Mouse (Mus musculus) cerebellum, postnatal 14 days (tissue): ENCODE results near the gene Atf3.

Experiments used
- DNase-seq, 2 experiments: peaks; one replicate each; pipeline ENCODE4 v3.0.0; 2021; ENCODE audit warnings: mixed read lengths in 2 of 2

Atf3 gene

DNA sequence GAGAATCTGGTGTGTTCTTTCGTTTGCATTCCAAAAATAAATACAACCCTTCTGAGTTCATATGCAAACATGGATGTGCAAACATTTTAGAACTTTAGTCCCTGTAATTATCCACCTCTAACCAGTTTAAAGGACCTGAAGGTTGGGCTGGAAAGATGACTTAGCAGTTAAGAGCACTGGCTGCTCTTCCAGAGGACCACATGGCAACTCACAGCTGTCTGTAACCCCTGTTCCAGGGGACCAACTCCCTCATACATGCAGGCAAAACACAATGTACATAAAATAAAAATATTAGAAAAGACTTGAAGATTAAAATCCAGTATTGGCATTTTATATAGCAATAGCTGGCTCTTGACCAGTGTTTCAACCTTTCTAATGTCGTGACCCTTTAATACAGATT, 7.9 kb upstream of the Atf3 start:
- DNase-seq = no peak

DNA sequence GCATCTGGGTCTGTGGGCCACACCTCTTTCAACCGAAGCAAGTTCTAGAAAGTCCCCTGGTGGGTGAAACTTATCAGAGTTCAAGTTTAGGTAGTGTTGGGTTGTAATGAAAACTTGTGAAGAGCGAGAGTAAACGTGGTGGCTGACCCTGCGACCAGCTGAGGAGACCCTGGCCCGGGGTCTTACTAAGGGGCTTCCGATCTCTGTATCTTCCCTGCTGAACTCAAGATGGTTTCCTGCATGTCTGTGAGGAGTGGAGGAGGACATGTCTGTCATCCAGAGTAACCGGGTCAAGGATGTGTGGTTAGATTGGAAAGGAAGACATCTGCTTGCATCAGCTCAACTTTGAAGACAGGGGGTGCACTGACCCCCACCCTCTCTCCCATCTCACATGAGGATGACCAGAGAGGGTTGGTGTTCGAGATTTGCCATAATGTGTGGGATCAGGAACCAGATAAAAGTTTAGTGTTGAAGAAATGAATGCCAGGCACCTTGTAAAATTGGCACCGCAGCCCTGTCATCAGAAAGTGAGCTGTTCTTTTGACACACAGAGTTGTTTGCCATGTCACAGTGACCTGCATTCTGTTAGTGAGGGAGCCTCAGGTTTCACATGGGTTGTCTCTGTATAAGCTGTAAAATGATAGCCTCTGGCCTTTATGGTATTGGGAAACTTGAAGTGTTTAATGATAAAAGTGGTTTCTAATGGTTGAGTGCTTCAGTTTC, 7.3 kb upstream of the Atf3 start:
- DNase-seq = peak; percentile 5 to 6

DNA sequence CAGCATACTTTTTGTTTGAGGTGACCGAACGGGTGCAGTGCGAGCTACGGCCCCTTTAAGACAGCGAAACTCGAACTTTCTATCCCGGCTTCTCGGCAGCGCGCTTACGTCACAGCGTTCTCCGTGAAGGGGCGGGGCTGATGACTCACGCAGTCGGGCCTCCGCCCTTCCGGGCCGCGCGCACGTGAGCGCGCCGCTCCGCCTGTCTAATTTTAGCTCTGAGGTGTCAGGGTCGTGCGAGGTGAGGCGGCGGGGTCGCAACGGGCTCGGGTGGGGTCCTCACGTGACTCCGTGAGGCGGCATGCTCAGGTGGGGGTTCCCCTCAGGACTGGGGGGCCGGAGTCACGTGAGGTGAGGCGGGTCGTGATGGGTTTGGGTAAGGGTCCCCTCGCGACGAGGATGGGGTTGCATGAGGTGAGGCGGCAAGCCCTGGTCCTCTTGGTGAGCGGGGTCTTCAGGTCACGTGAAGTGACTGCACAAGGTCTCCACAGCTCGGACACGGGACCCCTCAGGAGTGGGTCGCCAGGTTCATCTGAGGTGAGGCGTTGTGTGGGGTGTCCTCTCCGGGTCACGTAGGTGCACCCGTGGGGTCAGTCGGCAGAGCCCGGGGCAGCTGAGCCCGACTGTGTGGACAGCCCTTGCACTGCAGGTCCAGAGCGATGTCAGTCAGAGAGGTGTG, 6.6 kb upstream of the Atf3 start:
- peak; percentile 96 to 97 for DNase-seq

DNA sequence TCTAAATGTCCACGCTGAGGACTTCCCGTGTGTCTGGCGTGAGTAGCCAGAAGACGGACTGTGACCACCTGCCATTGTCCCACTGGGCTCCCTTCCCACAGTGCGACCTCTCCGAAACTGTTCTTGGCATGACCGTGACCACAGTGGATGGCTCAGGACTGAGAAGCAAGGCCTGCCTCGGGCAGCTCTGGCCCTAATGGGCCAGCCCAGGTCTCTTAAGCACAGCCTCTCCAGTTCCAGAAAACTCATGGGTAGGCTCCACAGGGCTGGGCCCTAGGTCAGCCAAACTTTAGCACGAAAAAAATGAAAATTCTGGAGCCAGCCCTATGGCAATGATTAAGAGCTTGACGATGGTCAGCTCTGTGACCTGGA, 6.1 kb upstream of the Atf3 start:
- peak in 1 of 2 experiments; percentile 62 for DNase-seq

DNA sequence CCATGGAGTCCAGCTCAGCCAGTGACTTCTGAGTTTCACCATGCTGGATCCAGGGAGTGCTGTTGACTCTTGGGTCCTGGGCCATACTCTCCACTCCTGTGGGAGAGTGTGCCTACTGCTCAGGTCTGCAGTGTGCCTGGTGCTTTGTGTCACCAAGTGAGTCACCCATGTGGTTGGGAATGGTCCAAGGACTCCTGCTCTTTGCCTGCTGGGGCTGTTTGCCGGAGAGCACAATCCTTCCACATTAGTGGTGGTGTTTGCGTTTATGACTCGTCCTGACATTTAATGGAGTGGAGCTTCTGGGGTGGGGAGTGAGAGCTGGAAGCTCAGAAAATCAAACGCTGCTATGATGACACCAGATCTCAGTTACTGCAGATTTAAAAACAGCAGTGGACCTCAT, 4.2 kb upstream of the Atf3 start:
- no peak for DNase-seq

DNA sequence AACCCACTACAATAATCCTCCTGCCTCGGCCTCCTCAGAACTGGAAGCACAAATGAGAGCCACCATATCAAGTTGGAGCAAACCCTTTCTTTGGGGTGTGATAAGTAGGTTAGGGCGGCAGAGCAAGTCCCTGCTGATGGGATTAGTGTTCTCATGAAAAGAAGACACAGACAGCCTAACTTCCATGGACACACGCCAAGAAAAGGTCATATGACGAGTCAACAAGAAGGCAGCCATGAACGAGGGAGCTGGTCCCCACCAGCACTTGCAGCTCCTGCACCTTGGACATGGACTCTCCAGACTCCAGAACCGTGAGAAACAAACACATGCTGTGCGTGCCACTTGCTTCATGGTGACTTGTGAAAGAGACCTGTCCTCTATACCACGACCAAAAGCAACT, 2.7 kb upstream of the Atf3 start:
- peak in 1 of 2 experiments; percentile 6 for DNase-seq

DNA sequence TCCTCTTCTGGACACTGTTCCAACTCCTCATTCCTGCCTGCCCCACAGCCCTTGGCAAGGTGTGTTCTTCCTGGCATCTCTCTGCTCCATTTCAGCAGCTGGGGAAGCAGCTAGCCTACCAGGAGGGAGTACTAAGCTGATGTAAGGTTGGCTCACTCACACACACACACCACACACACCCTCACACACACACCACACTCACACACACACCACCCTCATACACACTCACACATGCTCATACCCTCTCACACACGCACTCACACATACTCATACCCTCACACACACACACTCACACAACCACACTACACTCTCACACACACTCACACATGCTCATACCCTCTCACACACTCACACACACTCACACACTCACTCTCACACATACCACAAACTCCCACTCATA, 1.9 kb upstream of the Atf3 start:
- no peak for DNase-seq

DNA sequence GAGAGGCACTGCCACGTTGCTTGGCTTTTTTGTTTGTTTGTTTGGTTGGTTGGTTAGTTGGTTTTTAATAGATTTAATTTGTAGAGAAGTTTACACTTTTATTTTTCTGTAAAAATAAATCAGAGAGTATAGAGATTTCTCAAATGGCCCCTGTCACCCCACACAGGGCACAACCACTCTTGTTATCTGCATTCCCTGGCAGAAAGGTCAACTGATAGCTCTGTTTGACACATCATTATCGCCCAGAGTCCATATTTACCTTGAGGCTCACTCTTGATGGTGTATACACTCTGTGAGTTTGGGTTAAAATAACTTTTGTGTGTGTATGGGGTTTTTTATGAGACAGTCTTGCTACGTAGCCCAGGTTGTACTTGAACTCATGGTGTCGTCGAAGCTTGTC, 744 bp upstream of the Atf3 start:
- no peak for DNase-seq

DNA sequence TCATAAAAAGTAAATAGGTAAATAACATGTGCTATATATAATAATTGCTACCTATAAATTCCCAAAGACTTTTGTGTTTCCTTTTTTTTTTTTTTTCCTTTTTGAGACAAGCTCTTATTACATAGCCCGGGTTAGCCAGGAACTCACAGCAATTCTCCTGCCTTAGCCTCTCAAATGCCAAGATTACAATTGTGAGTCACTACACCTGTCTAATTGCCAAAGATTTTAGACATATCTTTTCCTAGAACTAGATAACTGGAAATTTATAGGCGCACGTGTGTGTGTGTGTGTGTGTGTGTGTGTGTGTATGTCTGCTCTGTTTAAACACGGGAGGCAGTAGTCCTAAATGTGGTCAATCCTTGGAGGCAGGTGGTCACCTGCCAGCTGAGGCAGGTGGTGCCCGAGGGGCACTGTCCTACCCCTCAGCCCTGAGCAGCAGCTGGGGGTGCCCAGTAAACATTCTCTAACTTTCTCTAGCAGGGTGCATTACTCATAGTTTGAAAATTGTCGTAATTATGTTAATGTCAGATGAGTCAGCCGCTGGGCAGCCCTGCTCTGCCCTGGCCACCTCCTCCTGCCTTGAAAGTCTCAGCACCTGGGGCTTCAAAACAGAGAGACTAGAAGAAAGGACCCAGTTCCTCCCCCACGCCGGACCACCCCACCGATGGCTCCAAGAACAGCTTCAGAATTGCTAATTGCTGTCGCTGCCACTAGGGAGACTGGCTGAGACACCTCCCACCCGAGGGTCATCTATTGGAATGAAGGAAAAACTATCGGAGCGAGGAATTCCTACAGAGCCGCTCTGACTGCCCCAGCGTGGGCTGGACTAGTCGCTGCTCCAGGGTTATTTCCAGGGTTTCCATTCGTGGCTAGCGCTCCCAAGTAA, 1.8 kb downstream of the Atf3 start:
- no peak for DNase-seq

DNA sequence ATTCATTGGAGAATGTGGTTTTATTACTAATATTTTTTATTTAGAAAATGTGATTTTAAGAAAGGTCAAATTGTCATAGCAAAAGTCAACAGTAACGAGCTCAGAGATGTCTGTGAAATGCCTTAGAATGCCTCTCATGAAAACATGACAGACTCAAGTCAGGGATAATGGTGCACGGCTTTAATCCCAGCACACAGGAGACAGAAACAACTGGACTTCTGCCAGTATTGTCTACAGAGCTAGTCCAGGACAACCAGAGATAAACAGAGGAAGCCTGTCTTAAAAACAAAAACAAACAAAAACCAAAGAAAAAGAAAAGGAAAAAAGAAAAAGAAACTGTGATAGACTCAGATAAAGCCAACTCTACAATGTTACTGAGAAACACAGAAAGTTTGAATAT, 6.7 kb downstream of the Atf3 start:
- no peak for DNase-seq

DNA sequence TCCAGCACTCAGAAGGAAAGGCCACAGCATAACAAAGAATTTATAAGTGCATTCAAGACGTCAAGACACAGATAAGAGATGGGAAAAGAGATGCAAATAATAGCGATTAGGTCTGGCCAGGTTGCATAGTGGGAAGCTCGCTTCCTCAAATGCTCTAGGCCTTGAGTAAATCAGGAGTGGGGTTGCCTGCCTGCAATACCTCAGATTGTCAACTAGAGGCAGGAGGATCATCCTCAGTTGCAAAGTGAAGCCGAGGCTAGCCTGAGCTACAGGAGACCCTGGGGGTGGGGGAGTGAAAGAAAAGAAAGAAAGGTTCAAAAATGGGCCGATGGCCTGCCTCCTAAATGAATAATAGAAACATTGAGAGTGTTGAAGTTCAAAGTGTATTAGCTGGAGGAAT, 12.0 kb downstream of the Atf3 start:
- no peak for DNase-seq

DNA sequence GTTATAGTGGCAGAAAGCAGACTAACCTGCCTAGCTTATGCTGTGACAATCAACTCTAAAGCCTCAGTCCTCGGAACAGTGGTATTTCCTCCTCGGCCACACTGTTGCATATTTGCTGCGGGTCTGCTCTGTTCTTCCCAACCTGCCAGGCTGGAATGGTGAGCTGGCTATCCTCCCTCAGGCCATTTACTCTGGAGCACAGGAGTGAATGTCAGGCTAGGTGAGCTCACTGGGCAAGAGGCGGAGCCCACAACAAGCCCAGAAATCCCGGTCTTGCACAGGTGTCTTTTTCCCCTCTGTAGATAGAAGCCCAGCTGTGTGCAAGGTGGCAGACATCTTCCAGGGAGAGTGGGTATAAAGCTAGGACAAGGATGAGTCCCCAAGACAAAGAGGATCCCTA, 13.0 kb downstream of the Atf3 start:
- DNase-seq = no peak

DNA sequence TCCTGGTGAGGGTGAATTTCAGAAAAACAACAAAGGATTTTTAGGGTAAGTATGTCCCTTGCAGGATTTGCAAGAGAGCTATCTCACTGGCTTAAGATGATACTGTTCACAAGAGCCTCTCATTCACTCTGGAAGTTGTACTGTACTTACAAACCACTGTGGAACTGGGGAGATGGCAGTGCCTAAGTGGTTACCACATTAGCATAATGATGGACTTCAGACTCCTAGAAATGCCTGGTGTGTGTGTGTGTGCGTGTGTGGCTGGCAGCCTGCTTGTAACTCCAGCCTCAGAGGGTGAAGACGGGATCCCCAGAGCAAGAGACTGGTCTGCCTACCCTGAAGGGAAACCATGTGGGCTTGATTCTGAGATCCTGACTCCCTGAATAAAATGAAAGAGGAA, 14.3 kb downstream of the Atf3 start:
- no peak for DNase-seq

DNA sequence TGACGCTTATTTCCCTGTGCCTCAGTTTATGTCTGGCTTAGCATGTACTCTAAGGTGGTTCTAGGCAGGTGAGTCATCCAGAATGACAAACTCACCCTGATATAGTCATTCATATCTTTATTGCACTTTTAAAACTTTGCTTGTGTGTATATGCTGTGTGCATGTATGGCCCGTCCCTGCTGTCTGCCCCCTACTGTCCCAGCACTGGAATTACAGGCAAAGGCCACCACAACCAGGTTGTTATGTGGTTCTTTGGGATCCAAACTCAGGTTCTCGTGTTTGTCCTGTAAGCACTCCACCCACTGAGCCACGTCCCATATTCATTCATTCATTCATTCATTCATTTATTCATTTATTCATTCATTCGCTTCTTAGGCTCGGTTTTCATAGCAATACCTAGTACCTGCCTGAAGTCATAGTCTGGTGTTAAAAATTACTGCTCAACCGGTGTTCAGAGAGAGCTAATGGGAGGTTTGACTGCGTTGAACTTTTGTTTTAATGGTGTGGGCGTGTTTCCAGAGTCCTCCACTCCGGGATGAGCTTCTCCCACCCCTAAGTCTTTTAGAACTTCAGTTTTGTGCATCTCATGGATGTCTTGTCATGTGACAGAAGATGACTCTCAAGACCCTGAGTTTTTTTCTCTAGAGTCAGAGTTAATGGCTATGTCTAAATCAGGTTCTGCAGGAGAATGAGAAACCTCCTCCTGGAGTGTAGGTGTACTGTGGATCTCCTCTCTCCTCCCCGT, 15.5 kb downstream of the Atf3 start:
- DNase-seq = no peak

DNA sequence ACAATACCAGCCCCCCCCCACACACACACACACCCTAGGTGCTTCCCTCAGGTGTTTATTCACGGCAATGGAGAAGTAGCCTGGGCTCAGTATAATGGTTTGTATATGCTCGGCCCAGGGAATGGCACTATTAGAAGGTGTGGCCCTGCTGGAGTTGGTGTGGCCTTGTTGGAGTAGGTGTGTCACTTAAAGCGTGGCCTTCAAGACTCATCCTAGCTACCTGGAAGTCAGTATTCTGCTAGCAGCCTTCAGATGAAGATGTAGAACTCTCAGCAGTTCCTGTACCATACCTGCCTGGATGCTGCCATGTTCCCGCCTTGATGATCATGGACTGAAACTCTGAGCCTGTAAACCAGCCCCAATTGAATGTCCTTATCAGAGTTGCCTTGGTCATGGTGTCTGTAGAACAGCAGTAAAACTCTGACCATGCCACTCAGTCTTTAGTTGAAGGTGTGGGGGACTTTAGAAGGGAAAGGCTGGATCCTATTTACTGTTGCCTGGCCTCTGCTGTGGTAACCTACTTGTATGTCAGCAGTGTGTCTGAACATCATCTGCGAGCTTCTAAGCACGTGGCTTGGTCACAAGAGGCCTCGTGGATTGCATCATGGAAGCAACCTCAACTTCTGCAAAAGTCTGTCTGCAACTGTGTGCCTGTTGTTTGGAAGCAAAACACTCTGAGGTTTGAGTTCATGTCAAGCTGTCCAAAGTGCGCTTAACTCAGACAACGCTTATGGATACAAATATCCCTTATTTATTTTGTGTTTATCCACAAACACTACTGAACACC, 16.8 kb downstream of the Atf3 start:
- DNase-seq = no peak

DNA sequence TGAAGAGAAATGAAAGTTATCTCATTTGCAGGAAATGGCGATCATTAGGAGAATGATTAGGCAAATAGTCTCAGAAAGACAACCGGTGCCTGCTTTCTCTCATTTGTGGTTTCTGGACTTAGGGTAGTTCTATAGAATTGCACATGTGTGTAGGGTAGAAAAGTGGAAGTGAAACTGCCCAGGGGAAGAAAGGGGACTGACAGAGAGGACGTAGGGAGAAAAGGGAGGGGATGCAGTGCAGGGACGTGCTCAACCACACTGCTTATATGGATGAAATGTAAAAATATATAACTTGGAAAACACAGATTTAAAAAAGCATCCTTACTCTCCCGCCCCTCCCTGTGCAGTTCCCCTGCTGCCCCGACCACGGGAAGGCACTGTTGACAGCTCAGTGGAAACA, 19.9 kb downstream of the Atf3 start:
- no peak for DNase-seq

DNA sequence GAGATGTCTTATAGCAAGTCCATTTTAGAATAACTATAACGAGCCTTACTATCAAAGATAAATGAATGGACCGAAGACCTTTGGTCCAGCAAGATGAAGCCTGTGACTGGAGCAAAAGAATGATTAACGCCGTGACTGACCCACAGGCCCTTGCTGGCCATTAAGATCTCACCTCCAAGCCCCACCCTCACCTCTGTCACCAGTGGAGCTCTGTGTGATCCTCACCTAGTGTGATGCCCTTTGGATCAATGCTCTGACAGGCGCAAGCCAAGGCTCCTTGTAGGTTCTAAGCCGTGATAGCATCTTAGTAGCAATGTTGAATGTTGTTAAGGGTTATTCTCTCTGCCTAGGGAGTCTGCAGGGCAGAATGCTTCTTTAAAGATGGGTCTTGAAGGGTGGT, 21.8 kb downstream of the Atf3 start:
- no peak for DNase-seq

DNA sequence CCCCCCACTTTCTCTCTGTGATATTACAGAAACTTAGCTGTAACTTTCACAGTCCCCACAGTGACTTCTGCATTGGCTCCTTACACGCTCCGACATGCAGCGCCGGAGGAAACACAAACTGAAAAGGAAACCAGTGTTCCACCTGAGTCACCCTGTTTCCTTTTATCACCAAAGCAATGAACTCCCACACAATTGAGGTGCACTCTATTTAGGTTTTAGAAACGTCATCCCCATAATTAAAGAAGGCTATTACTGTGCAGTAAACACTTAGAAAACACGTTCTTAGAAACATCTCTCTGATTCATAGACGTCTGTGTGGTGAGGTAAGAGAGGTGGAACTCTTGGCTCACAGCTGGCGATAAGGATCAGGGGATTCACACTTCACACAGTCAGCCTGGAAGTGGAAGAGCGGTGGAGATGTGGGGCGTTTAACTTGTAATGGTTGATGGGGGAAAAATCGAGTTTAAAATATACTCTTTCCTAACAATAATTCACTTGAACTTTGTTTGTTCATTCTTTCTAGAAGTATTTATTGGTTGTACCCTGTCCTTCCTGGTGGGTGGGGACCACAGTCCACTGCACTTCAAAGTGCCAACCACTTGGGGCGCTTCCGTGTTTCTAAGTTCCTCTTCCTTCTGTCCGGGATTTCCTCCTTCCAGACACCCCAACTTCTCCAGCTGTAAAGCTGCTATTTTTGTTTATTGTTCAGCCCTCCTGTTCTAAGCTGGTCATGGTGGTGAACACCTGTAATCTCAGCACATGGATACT, 24.0 kb downstream of the Atf3 start:
- DNase-seq = no peak

DNA sequence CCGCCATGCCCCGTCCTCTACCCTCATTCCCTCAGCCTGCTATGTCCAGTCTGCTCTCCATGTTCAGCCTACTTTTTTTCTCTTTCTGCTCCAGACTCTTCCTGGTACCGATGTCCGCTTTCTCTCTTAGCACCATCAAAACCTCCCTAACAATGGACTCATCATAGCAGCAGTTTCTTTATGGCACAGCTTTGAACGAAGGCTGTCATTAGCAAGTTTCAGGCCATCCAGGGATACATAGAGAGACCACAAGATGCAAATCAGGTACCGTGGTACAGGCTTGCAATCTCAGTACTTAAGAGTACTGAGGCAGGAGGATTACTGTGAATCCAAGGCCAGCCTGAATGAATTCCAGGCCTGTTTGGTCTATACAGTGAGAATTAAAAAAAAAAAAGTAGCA, 25.1 kb downstream of the Atf3 start:
- no peak for DNase-seq

DNA sequence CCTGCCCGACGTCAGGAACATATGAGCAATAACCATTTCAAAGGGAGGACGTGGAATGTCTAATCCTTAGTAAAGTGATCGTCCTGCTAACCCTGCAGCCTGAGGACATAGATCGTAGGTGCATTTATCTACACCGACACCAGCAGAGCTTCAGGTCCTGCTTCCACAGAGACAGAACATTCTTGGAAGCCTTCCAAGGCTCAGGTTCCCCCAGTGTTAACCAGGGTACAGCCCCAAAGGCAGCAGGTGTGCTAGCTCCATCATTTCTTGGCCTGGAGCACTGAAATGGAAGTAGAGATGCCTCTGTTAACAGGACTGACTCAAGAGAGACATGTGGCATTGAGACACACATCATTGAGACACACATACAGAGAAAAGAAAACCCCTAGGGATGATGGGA, 25.6 kb downstream of the Atf3 start:
- DNase-seq = no peak

DNA sequence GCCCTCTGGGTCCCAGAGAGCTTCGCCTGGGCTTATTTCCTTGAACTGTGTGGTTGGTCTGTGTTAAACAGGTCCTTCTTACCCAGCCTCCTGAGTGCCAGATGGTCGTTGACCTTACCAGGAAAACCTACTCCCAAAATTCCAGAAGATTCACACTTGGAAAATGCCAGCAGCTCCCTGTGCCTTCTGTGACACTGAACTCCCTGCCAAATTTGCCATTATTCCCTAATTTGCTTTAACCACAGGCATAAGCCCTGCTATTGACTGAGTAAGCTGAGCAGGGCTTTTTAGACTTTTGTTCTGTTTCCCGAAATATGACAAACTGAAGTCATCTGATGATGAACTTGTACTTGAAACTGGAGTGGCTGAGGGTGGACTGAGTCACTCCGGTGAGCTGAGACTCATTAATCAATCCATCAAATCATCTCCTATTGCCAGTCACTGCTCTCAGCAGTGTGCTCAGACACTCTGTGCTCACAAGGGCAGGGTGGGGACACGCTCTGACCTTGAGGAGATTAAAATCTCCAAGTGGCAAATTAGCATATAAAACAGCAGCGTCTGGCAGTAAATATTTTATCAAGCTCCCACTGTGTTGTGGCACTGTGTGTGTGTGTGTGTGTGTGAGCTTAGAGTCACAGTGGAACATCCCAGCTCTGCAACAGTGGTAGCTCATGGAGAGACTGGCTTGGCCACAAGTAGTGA, 28.0 kb downstream of the Atf3 start:
- DNase-seq = peak in 1 of 2 experiments; percentile 29
